Mouse (Mus musculus) liver, postnatal 0 days (tissue): ENCODE measurements around the gene Edn1.

Experiments used
- CTCF ChIP-seq: sonication (generic); IDR thresholded peaks from 2 replicates; pipeline ENCODE4 v1.5.1; 2016; ENCODE audit warnings: antibody characterized with exemption, low read depth
- EP300 ChIP-seq: IDR thresholded peaks from 2 replicates; pipeline ENCODE4 v1.6.1; 2016; ENCODE audit warnings: antibody characterized with exemption, low read depth, mild to moderate bottlenecking

DNA sequence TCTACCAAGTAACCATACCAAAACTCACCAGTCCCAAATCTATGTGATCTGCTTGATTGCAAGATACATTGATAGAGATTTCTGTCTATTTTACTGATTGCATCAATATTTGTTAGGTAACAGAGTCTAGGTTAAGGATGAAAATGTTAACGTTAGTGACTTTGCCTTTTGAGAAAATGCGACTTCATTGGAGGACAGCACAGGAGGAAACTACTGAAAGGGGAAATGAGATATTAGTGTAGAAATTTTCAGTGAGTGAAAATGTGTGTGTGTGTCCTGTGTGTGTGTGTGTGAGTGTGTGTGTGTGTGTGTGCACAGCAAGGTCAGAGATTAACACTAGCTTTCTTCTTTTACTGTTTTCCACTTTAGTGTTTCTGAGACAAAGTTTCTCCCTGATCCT lies 29.8 kb downstream of the Edn1 start:
- TF ChIP-seq EP300 (no peak), CTCF (no peak)
